ENCODE assay signal across 27 mouse cellular contexts in genomic region chr11:81133950-81134349, GRCm38 (mm10).
DNase-seq lines count a peak whose midpoint lies in the region; ATAC-seq and TF ChIP-seq lines count a peak whose summit lies in the region.
"Had no signal": no experiment of that assay in that cellular context is flagged by ENCODE, and none has a peak within 500 bp of the region (broad histone marks: within the 10 kb centered on the region; RNA-seq: fewer than 3 reads in every experiment).

No protein-coding gene starts in this region.

- H3K9me3 ChIP-seq in hindbrain, embryonic 13.5 days: no peaks in the 10 kb centered on the region
- no peaks in the 10 kb centered on the region for H3K9me3 ChIP-seq in hindbrain, embryonic 16.5 days (ENCODE audit: control insufficient read depth, low read length)
- H3K9me3 ChIP-seq in neural tube, embryonic 14.5 days (ENCODE audit: control insufficient read depth, low read length): no peaks in the 10 kb centered on the region
- H3K9me3 ChIP-seq in neural tube, embryonic 15.5 days (replicated peaks): no peaks in the 10 kb centered on the region
- H3K9me3 ChIP-seq: embryonic facial prominence, embryonic 12.5 days; embryonic facial prominence, embryonic 15.5 days; heart, embryonic 12.5 days; heart, embryonic 15.5 days; hindbrain, embryonic 12.5 days had no signal

- 7% methylated on average over 5 of the region's 5 CpGs for WGBS in hindbrain, embryonic 13.5 days
- 8% methylated on average over 5 of the region's 5 CpGs for WGBS in hindbrain, embryonic 16.5 days
- 12% methylated on average over 5 of the region's 5 CpGs for WGBS in neural tube, embryonic 14.5 days
- WGBS in neural tube, embryonic 15.5 days: 11% methylated on average over 5 of the region's 5 CpGs

- H3K27me3 ChIP-seq in hindbrain, embryonic 13.5 days: no peaks in the 10 kb centered on the region
- H3K27me3 ChIP-seq in hindbrain, embryonic 16.5 days (replicated peaks; ENCODE audit: control insufficient read depth, insufficient read depth, low read length): no peaks in the 10 kb centered on the region
- no peaks in the 10 kb centered on the region for H3K27me3 ChIP-seq in neural tube, embryonic 14.5 days (ENCODE audit: control insufficient read depth, insufficient read depth, low read length)
- H3K27me3 ChIP-seq in neural tube, embryonic 15.5 days (replicated peaks): no peaks in the 10 kb centered on the region
- H3K27me3 ChIP-seq: embryonic facial prominence, embryonic 12.5 days; embryonic facial prominence, embryonic 15.5 days; heart, embryonic 12.5 days; heart, embryonic 15.5 days; hindbrain, embryonic 12.5 days had no signal

- H3K27ac ChIP-seq in hindbrain, embryonic 13.5 days: peak overlapping the region; percentile 24; the same call in 1 of the 2 replicates
- no peak overlapping the region for H3K27ac ChIP-seq in hindbrain, embryonic 16.5 days (ENCODE audit: low read depth, low read length)
- H3K27ac ChIP-seq in neural tube, embryonic 14.5 days (ENCODE audit: low read depth, low read length): peak overlapping the region; percentile 46; the same call in 1 of the 2 replicates
- H3K27ac ChIP-seq in neural tube, embryonic 15.5 days (replicated peaks): no peak overlapping the region
- H3K27ac ChIP-seq: embryonic facial prominence, embryonic 12.5 days; embryonic facial prominence, embryonic 15.5 days; heart, embryonic 15.5 days; hindbrain, embryonic 12.5 days; hindbrain, postnatal 0 days had no signal

- TF ChIP-seq POLR2A in brain, embryonic 14.5 days (IDR thresholded peaks at IDR 0.05; ENCODE audit: borderline replicate concordance, extremely low read depth, insufficient read depth, insufficient read length, poor library complexity, severe bottlenecking): no peak

- no peaks in the 10 kb centered on the region for H3K36me3 ChIP-seq in hindbrain, embryonic 13.5 days
- H3K36me3 ChIP-seq in hindbrain, embryonic 16.5 days (ENCODE audit: control insufficient read depth, insufficient read depth, low read length): no peaks in the 10 kb centered on the region
- H3K36me3 ChIP-seq in neural tube, embryonic 14.5 days (ENCODE audit: control insufficient read depth, insufficient read depth, low read length): no peaks in the 10 kb centered on the region
- H3K36me3 ChIP-seq in neural tube, embryonic 15.5 days: no peaks in the 10 kb centered on the region
- H3K36me3 ChIP-seq: embryonic facial prominence, embryonic 12.5 days; embryonic facial prominence, embryonic 15.5 days; heart, embryonic 12.5 days; heart, embryonic 15.5 days; hindbrain, embryonic 12.5 days had no signal

- no peak for ATAC-seq in hindbrain, embryonic 13.5 days (ENCODE audit: low FRiP score)
- no peak for ATAC-seq in hindbrain, embryonic 16.5 days
- no peak for ATAC-seq in neural tube, embryonic 14.5 days (ENCODE audit: low read depth)
- ATAC-seq in neural tube, embryonic 15.5 days (ENCODE audit: low FRiP score): no peak
- ATAC-seq: forebrain, embryonic 16.5 days; hindbrain, postnatal 0 days; inflammation-experienced regulatory T-cells, adult 6 months; intestine, embryonic 16.5 days had no signal

- no peak overlapping the region for H3K4me2 ChIP-seq in hindbrain, embryonic 13.5 days
- no peak overlapping the region for H3K4me2 ChIP-seq in hindbrain, embryonic 16.5 days (ENCODE audit: low read length)
- H3K4me2 ChIP-seq in neural tube, embryonic 14.5 days (ENCODE audit: low read depth, low read length): no peak overlapping the region
- H3K4me2 ChIP-seq in neural tube, embryonic 15.5 days: no peak overlapping the region
- H3K4me2 ChIP-seq: embryonic facial prominence, embryonic 12.5 days; embryonic facial prominence, embryonic 15.5 days; heart, embryonic 12.5 days; heart, embryonic 15.5 days; hindbrain, embryonic 12.5 days had no signal

- DNase-seq in embryo, embryonic 9.5 days (ENCODE audit: extremely low spot score): peak; percentile 6
- DNase-seq in embryo, embryonic 11 days: no peak
- peak; percentile 9 for DNase-seq in brain, embryonic 14.5 days (ENCODE audit: low read depth)
- DNase-seq in gastrocnemius, postnatal 10 days: no peak
- DNase-seq: adrenal gland, postnatal 10 days; adrenal gland, postnatal 36 days; cerebellum, adult 11 months; cerebellum, adult 2 months; cerebellum, adult 9-11 months; cerebellum, postnatal 25 days; gastrocnemius, postnatal 14 days; heart, postnatal 10 days; heart, postnatal 36 days; kidney, adult 18-20 months had no signal

- H3K4me1 ChIP-seq in hindbrain, embryonic 13.5 days (replicated peaks): peaks cover 8% of the 10 kb centered on the region
- H3K4me1 ChIP-seq in hindbrain, embryonic 16.5 days (ENCODE audit: control insufficient read depth, insufficient read depth, low read depth, low read length): no peaks in the 10 kb centered on the region; the same call in 1 of the 2 replicates
- H3K4me1 ChIP-seq in neural tube, embryonic 14.5 days (ENCODE audit: control insufficient read depth, insufficient read depth, low read length): no peaks in the 10 kb centered on the region
- H3K4me1 ChIP-seq in neural tube, embryonic 15.5 days: peaks cover 12% of the 10 kb centered on the region
- H3K4me1 ChIP-seq: embryonic facial prominence, embryonic 12.5 days; embryonic facial prominence, embryonic 15.5 days; heart, embryonic 12.5 days; heart, embryonic 15.5 days had no signal

- no peak for TF ChIP-seq CTCF in brain, embryonic 14.5 days (IDR thresholded peaks at IDR 0.05; ENCODE audit: borderline replicate concordance, extremely low read depth, insufficient read depth, insufficient read length)

- no peak overlapping the region for H3K4me3 ChIP-seq in hindbrain, embryonic 13.5 days
- H3K4me3 ChIP-seq in hindbrain, embryonic 16.5 days (ENCODE audit: low read length): no peak overlapping the region
- no peak overlapping the region for H3K4me3 ChIP-seq in neural tube, embryonic 14.5 days (ENCODE audit: low read depth, low read length)
- no peak overlapping the region for H3K4me3 ChIP-seq in neural tube, embryonic 15.5 days (replicated peaks)
- H3K4me3 ChIP-seq: embryonic facial prominence, embryonic 12.5 days; embryonic facial prominence, embryonic 15.5 days; heart, embryonic 12.5 days; heart, embryonic 15.5 days; hindbrain, embryonic 12.5 days had no signal

- no peak overlapping the region for H3K9ac ChIP-seq in hindbrain, embryonic 13.5 days
- no peak overlapping the region for H3K9ac ChIP-seq in hindbrain, embryonic 16.5 days (ENCODE audit: low read depth, low read length)
- no peak overlapping the region for H3K9ac ChIP-seq in neural tube, embryonic 14.5 days (replicated peaks; ENCODE audit: low read depth, low read length)
- no peak overlapping the region for H3K9ac ChIP-seq in neural tube, embryonic 15.5 days (replicated peaks)
- H3K9ac ChIP-seq: embryonic facial prominence, embryonic 12.5 days; embryonic facial prominence, embryonic 15.5 days; heart, embryonic 12.5 days; heart, embryonic 15.5 days; hindbrain, embryonic 12.5 days had no signal

Comparison
In these comparisons a context has a peak if more than half of its experiments do, and no peak if none do; other contexts are left out.
1. DNase-seq: peak in embryo, embryonic 9.5 days (single experiment) and brain, embryonic 14.5 days (single experiment); none in embryo, embryonic 11 days (single experiment) and gastrocnemius, postnatal 10 days (single experiment).
2. H3K27ac ChIP-seq: peak in hindbrain, embryonic 13.5 days (single experiment) and neural tube, embryonic 14.5 days (single experiment); none in hindbrain, embryonic 16.5 days (single experiment) and neural tube, embryonic 15.5 days (single experiment).